27 mouse cellular contexts compared by ENCODE assay signal in the genomic region with DNA sequence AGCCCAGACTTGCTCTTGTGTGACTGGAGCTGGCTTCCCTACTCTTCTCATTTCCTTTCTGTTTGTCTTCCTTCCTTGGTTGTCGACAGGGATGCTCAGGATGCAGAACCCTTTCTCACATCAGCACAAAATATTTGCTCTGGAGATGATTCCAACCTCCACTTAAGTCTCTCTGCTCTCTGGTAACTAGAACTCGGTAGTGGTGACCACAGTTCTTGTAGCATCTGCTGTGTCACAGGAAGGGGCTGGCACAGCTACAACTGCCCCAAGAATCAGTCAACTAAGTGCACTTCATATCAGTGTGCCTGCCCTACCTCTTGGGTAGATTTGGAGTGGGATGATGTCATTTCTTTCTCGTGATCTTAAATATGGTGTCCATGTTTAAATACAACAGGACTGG. TPM values are rescaled to one million over a fixed set of nuclear protein-coding genes. Genes with fewer than 3 reads are reported as not detected.
A peak's percentile ranks its signal among the peaks of the same experiment; 100 is the strongest.
DNase-seq lines count a peak whose midpoint lies in the region; TF ChIP-seq lines count a peak whose summit lies in the region.
"Had no signal": no experiment of that assay in that cellular context is flagged by ENCODE, and none has a peak within 500 bp of the region (broad histone marks: within the 10 kb centered on the region; RNA-seq: fewer than 3 reads in every experiment).

No protein-coding gene starts in this region.

- peak overlapping the region; percentile 47 for H3K9ac ChIP-seq in CH12.LX (ENCODE audit: insufficient read depth, low read depth)
- H3K9ac ChIP-seq: embryonic facial prominence, embryonic 12.5 days; forebrain, embryonic 12.5 days; heart, embryonic 13.5 days; hindbrain, embryonic 12.5 days had no signal

- DNase-seq in lung, postnatal 25 days (ENCODE audit: low spot score), result peak; percentile 24
- DNase-seq in lung, postnatal 4 days, result no peak
- DNase-seq in 416B (ENCODE audit: low read depth) (peak; percentile 80), CH12.LX (ENCODE audit: extremely low read depth) (no peak)
- DNase-seq in splenic B cell, adult 2 months (ENCODE audit: low read depth, low spot score), result peak; percentile 71
- no peak for DNase-seq in layer of hippocampus, adult 11-12 months (ENCODE audit: low spot score)
- DNase-seq in urinary bladder, postnatal 14 days (ENCODE audit: low spot score), result no peak
- DNase-seq: adrenal gland, postnatal 10 days; cerebellum, adult 11 months; cerebellum, adult 8-10 months; cerebellum, postnatal 14 days; gastrocnemius, postnatal 14 days; heart, postnatal 36 days had no signal

- no peak for TF ChIP-seq EP300 in CH12.LX (IDR thresholded peaks at IDR 0.05; ENCODE audit: low read length)

- no peaks in the 10 kb centered on the region for H3K27me3 ChIP-seq in CH12.LX (replicated peaks)
- no peaks in the 10 kb centered on the region for H3K27me3 ChIP-seq in splenic B cell, adult 2 months (ENCODE audit: control insufficient read depth, insufficient read depth, low read length, poor library complexity, severe bottlenecking)
- H3K27me3 ChIP-seq: embryonic facial prominence, embryonic 12.5 days; hindbrain, embryonic 12.5 days had no signal

- TF ChIP-seq POLR2A in CH12.LX (IDR thresholded peaks at IDR 0.05; ENCODE audit: low read depth, low read length), result peak; percentile 56

- peak overlapping the region; percentile 65 for H3K27ac ChIP-seq in CH12.LX (ENCODE audit: insufficient read depth, low read depth)
- H3K27ac ChIP-seq: embryonic facial prominence, embryonic 12.5 days; forebrain, embryonic 12.5 days; heart, embryonic 13.5 days; hindbrain, embryonic 12.5 days had no signal

- TF ChIP-seq RAD21 in CH12.LX (IDR thresholded peaks at IDR 0.05; ENCODE audit: low read depth, low read length), result no peak

- in situ Hi-C loops in CH12.LX (cut with MboI; ENCODE audit: low pct_ligation_motif_present, low pct_unique_long_range_greater_than_20kb, low sequenced_read_pairs), result loop anchor here (5.0 kb wide), 1 partner anchor 99 kb away; no protein-coding TSS in a partner anchor

- H3K4me2 ChIP-seq in CH12.LX (ENCODE audit: insufficient read depth, low read depth, poor library complexity, severe bottlenecking), result peak overlapping the region; percentile 82
- H3K4me2 ChIP-seq: embryonic facial prominence, embryonic 12.5 days; forebrain, embryonic 12.5 days; heart, embryonic 13.5 days; hindbrain, embryonic 12.5 days had no signal

- peak overlapping the region; percentile 52 to 76 (median 58) for H3K4me3 ChIP-seq in CH12.LX (replicated peaks in 1 of 3; ENCODE audit: low read depth in 2 of 3, low read length in 2 of 3, poor library complexity in 1 of 3)
- H3K4me3 ChIP-seq: embryonic facial prominence, embryonic 12.5 days; forebrain, embryonic 12.5 days; heart, embryonic 13.5 days; hindbrain, embryonic 12.5 days had no signal

- H3K79me2 ChIP-seq in CH12.LX (replicated peaks; ENCODE audit: control insufficient read depth, extremely low read depth, insufficient read depth, poor library complexity, severe bottlenecking), result peaks cover 21% of the 10 kb centered on the region

- dilution Hi-C loops in CH12.LX (cut with MboI; ENCODE audit: extremely low pct_ligation_motif_present, extremely low pct_unique_long_range_greater_than_20kb, low sequenced_read_pairs), result no loop called here

- no peak for TF ChIP-seq CTCF in CH12.LX (conservative IDR thresholded peaks at IDR 0.05 in 1 of 2, IDR thresholded peaks at IDR 0.05 in 1 of 2; ENCODE audit: low read depth in 2 of 2, low read length in 2 of 2)

- peaks cover 17 to 55% of the 10 kb centered on the region in 2 experiments for H3K4me1 ChIP-seq in CH12.LX (ENCODE audit: control insufficient read depth in 1 of 2, insufficient read depth in 2 of 2)
- H3K4me1 ChIP-seq: embryonic facial prominence, embryonic 12.5 days; forebrain, embryonic 12.5 days; heart, embryonic 13.5 days; hindbrain, embryonic 12.5 days had no signal

- H3K36me3 ChIP-seq in CH12.LX (replicated peaks in 1 of 2; ENCODE audit: control insufficient read depth in 1 of 2, insufficient read depth in 1 of 2, low read length in 1 of 2), result peaks cover 22 to 51% of the 10 kb centered on the region in 2 experiments
- no peaks in the 10 kb centered on the region for H3K36me3 ChIP-seq in splenic B cell, adult 2 months (ENCODE audit: control insufficient read depth, insufficient read depth, low read length, poor library complexity, severe bottlenecking)
- H3K36me3 ChIP-seq: embryonic facial prominence, embryonic 12.5 days; forebrain, embryonic 12.5 days; heart, embryonic 13.5 days; hindbrain, embryonic 12.5 days had no signal

- H3K9me3 ChIP-seq in CH12.LX (replicated peaks; ENCODE audit: low read length), result no peaks in the 10 kb centered on the region
- H3K9me3 ChIP-seq: embryonic facial prominence, embryonic 12.5 days; forebrain, embryonic 12.5 days; heart, embryonic 13.5 days; hindbrain, embryonic 12.5 days had no signal

TF ChIP-seq in CH12.LX, 34 proteins besides CTCF, POLR2A, EP300 and RAD21:
- TF ChIP-seq USF1 (IDR thresholded peaks at IDR 0.05; ENCODE audit: low read depth, low read length) (no peak), TBP (conservative IDR thresholded peaks at IDR 0.05; ENCODE audit: low read depth, low read length) (peak; percentile 67), MEF2A (IDR thresholded peaks at IDR 0.05; ENCODE audit: borderline replicate concordance, low read depth, low read length) (no peak), ZNF384 (IDR thresholded peaks at IDR 0.05; ENCODE audit: low read depth, low read length) (no peak), UBTF (IDR thresholded peaks at IDR 0.05; ENCODE audit: low read depth, low read length) (no peak), CHD1 (IDR thresholded peaks at IDR 0.05; ENCODE audit: low read depth, low read length) (no peak), ZKSCAN1 (IDR thresholded peaks at IDR 0.05; ENCODE audit: borderline replicate concordance, low read depth, low read length) (no peak), RCOR1 (conservative IDR thresholded peaks at IDR 0.05; ENCODE audit: low read depth, low read length) (no peak), NELFE (IDR thresholded peaks at IDR 0.05; ENCODE audit: low read depth, low read length) (0 out of 2 replicates have a peak, but pooled peaks have one; percentile 35), GABPA (IDR thresholded peaks at IDR 0.05; ENCODE audit: insufficient replicate concordance, low read depth, low read length) (no peak), IRF4 (IDR thresholded peaks at IDR 0.05; ENCODE audit: low read depth, low read length) (no peak), PAX5 (IDR thresholded peaks at IDR 0.05; ENCODE audit: low read length) (no peak), SMC3 (IDR thresholded peaks at IDR 0.05; ENCODE audit: low read depth, low read length) (no peak), POLR2AphosphoS2 (IDR thresholded peaks at IDR 0.05; ENCODE audit: low read depth, low read length) (no peak), KAT2A (IDR thresholded peaks at IDR 0.05; ENCODE audit: insufficient replicate concordance, low read length) (no peak), JUND (conservative IDR thresholded peaks at IDR 0.05; ENCODE audit: low read depth, low read length) (no peak), SIN3A (IDR thresholded peaks at IDR 0.05; ENCODE audit: low read length) (no peak), MAX (IDR thresholded peaks at IDR 0.05; ENCODE audit: low read length) (no peak), HCFC1 (IDR thresholded peaks at IDR 0.05; ENCODE audit: low read depth, low read length) (no peak), TCF12 (IDR thresholded peaks at IDR 0.05; ENCODE audit: low read depth, low read length) (0 out of 2 replicates have a peak, but pooled peaks have one; percentile 20), USF2 (conservative IDR thresholded peaks at IDR 0.05; ENCODE audit: low read depth, low read length) (no peak), ZC3H11A (IDR thresholded peaks at IDR 0.05; ENCODE audit: low read depth, low read length) (no peak), JUN (IDR thresholded peaks at IDR 0.05; ENCODE audit: insufficient read depth, low read depth, low read length) (no peak), CHD2 (IDR thresholded peaks at IDR 0.05; ENCODE audit: low read length) (no peak), ETS1 (conservative IDR thresholded peaks at IDR 0.05; ENCODE audit: low read depth, low read length) (no peak), ELF1 (IDR thresholded peaks at IDR 0.05; ENCODE audit: low read depth, low read length) (0 out of 2 replicates have a peak, but pooled peaks have one; percentile 14), NRF1 (IDR thresholded peaks at IDR 0.05; ENCODE audit: low read depth, low read length) (no peak), ZMIZ1 (IDR thresholded peaks at IDR 0.05; ENCODE audit: low read depth, low read length) (no peak)

RNA-seq across cellular contexts. Expression of a gene that starts 8.6 kb away (rescaled TPM):
- 1.1 and 1.2 TPM in 2 replicates for total RNA-seq in CH12.LX (2012; rRNA removed)
- total RNA-seq in CH12.LX (2014; rRNA removed), result 1.9 and 2.0 TPM in 2 replicates
- polyA plus RNA-seq in CH12.LX (2012; ENCODE audit: insufficient read length, low read depth), result 4.8 and 5.6 TPM in 2 replicates
- total RNA-seq: MEL had no signal
- polyA plus RNA-seq: cortical plate, adult 2 months; embryonic facial prominence, embryonic 12.5 days; forebrain, embryonic 12.5 days; forebrain, embryonic 16.5 days; frontal cortex, adult 2 months; heart, embryonic 13.5 days; heart, postnatal 0 days; hindbrain, embryonic 12.5 days; hindbrain, embryonic 16.5 days had no signal

RNA-seq across cellular contexts. Expression of a gene that starts 20.6 kb away (rescaled TPM):
- total RNA-seq in CH12.LX (2012; rRNA removed), result 5.8 and 6.8 TPM in 2 replicates
- 10.9 and 12.2 TPM in 2 replicates for total RNA-seq in CH12.LX (2014; rRNA removed)
- polyA plus RNA-seq in CH12.LX (2012; ENCODE audit: insufficient read length, low read depth), result 10.2 and 11.4 TPM in 2 replicates
- total RNA-seq: adrenal gland, postnatal 4 days; gastrocnemius, adult 18-20 months; gastrocnemius, postnatal 14 days; heart, postnatal 36 days; MEL had no signal
- polyA plus RNA-seq: cortical plate, adult 2 months; embryonic facial prominence, embryonic 12.5 days; forebrain, embryonic 12.5 days; forebrain, embryonic 16.5 days; frontal cortex, adult 2 months; heart, embryonic 13.5 days; heart, postnatal 0 days had no signal

RNA-seq across cellular contexts. Expression of a gene that starts 30.9 kb away (rescaled TPM):
- total RNA-seq in CH12.LX (2012; rRNA removed), result 0.08 TPM in 1 of 2 replicates, not detected in the other
- 0.14 TPM in 1 of 2 replicates, not detected in the other for total RNA-seq in CH12.LX (2014; rRNA removed)
- 0.11 TPM in 1 of 2 replicates, not detected in the other for polyA plus RNA-seq in CH12.LX (2012; ENCODE audit: insufficient read length, low read depth)
- total RNA-seq: adrenal gland, postnatal 10 days; adrenal gland, postnatal 4 days; gastrocnemius, adult 18-20 months; gastrocnemius, postnatal 14 days; heart, postnatal 36 days; MEL had no signal
- polyA plus RNA-seq: brain, embryonic 14.5 days; CD4-positive, CD25-positive, alpha-beta regulatory T cell, adult 4 months; cortical plate, adult 2 months; embryonic facial prominence, embryonic 12.5 days; forebrain, embryonic 12.5 days; forebrain, embryonic 16.5 days; frontal cortex, adult 2 months; heart, embryonic 13.5 days; heart, postnatal 0 days; hindbrain, embryonic 12.5 days; hindbrain, embryonic 16.5 days had no signal

RNA-seq across cellular contexts. Expression of a gene that starts 40.4 kb away (rescaled TPM):
- 574 and 629 TPM in 2 replicates for total RNA-seq in CH12.LX (2012; rRNA removed)
- total RNA-seq in CH12.LX (2014; rRNA removed), result 511 and 534 TPM in 2 replicates
- polyA plus RNA-seq in CH12.LX (2012; ENCODE audit: insufficient read length, low read depth), result 898 and 899 TPM in 2 replicates

RNA-seq across cellular contexts. Expression of a gene that starts 52.6 kb away (rescaled TPM):
- total RNA-seq in CH12.LX (2012; rRNA removed), result not detected in 2 replicates
- total RNA-seq in CH12.LX (2014; rRNA removed), result 0.28 TPM in 1 of 2 replicates, not detected in the other
- polyA plus RNA-seq in CH12.LX (2012; ENCODE audit: insufficient read length, low read depth), result 0.83 and 1.0 TPM in 2 replicates
- total RNA-seq: gastrocnemius, adult 18-20 months; heart, postnatal 36 days; MEL had no signal

Comparison
In these comparisons a context has a peak if more than half of its experiments do, and no peak if none do; other contexts are left out.
1. DNase-seq: peak in lung, postnatal 25 days (single experiment), 416B (single experiment) and splenic B cell, adult 2 months (single experiment); none in lung, postnatal 4 days (0 of 2), CH12.LX (single experiment), layer of hippocampus, adult 11-12 months (single experiment) and urinary bladder, postnatal 14 days (single experiment).